Mouse (Mus musculus) hindbrain, embryonic 15.5 days (tissue): ENCODE measurements around the gene Usf1. TPM values are rescaled to one million over a fixed set of nuclear protein-coding genes. Genes with fewer than 3 reads are reported as not detected.
A peak's percentile ranks its signal among the peaks of the same experiment; 100 is the strongest.

ENCODE experiments used
- ATAC-seq: fragments of 200-750 bp; cut with Nextera tagmentation; 2 replicates; pipeline ENCODE4 v1.8.0; 2017; ENCODE audit warnings: low read depth, moderate number of reproducible peaks, moderate TSS enrichment; ENCODE audit not compliant: low FRiP score
- H3K27ac ChIP-seq: fragments of 300-500 bp; sonication (generic); replicated peaks from 2 replicates; pipeline ENCODE4 v1.5.1; 2015; ENCODE audit warnings: mild to moderate bottlenecking, inconsistent platforms
- H3K27me3 ChIP-seq: fragments of 300-500 bp; sonication (generic); 2 replicates; pipeline ENCODE4 v1.6.1; 2015; ENCODE audit warnings: control low read depth, inconsistent platforms
- H3K36me3 ChIP-seq: fragments of 300-500 bp; sonication (generic); 2 replicates; pipeline ENCODE4 v1.6.1; 2015; ENCODE audit warnings: control low read depth, inconsistent platforms
- H3K4me1 ChIP-seq: fragments of 300-500 bp; sonication (generic); replicated peaks from 2 replicates; pipeline ENCODE4 v1.6.1; 2015; ENCODE audit warnings: control low read depth, inconsistent platforms
- H3K4me2 ChIP-seq: fragments of 300-500 bp; sonication (generic); 2 replicates; pipeline ENCODE4 v1.6.1; 2015; ENCODE audit warnings: moderate library complexity, mild to moderate bottlenecking, inconsistent platforms
- H3K4me3 ChIP-seq: fragments of 300-500 bp; sonication (generic); 2 replicates; pipeline ENCODE4 v1.5.1; 2015; ENCODE audit warnings: mild to moderate bottlenecking, inconsistent platforms
- H3K9ac ChIP-seq: fragments of 300-500 bp; sonication (generic); 2 replicates; pipeline ENCODE4 v1.6.1; 2015; ENCODE audit warnings: inconsistent platforms
- H3K9me3 ChIP-seq: fragments of 300-500 bp; sonication (generic); 2 replicates; pipeline ENCODE4 v1.6.1; 2016; ENCODE audit warnings: control low read depth, inconsistent platforms
- WGBS: fragments of 180-500 bp; shearing (Covaris S2); methylation state at CpG from one replicate; pipeline ENCODE4 v1.1.7; 2015; 5-methylcytosine and 5-hydroxymethylcytosine counted together
- polyA plus RNA-seq: library from polyadenylated mRNA; unstranded; fragments of >200 nt; fragmentation: Nextera tagmentation; extraction: Ambion mirVana; gene quantifications from 2 replicates; pipeline ENCODE4 v1.2.1, GENCODE M21; 2015

Gene Usf1
- polyA plus RNA-seq, 1 experiment from 2014 or later = 172 TPM

- Histone ChIP-seq H3K9me3 (no peaks in the 10 kb centered on the region), H3K27me3 (no peaks in the 10 kb centered on the region), H3K9ac (no peak overlapping the region), H3K4me3 (no peak overlapping the region), H3K27ac (peak overlapping the region; percentile 30; the same call in 1 of the 2 replicates), H3K4me1 (0 out of 2 replicates have a peak, but pooled peaks cover 4% of the 10 kb centered on the region), H3K4me2 (no peak overlapping the region), H3K36me3 (peaks cover 52% of the 10 kb centered on the region)
- ATAC-seq = peak; percentile 63; the same call in 1 of the 2 replicates
- 63% methylated on average over 5 of the region's 5 CpGs for WGBS
Observed at GRCm38 (mm10) chr1:171419905-171420304, 8.8 kb downstream of the Usf1 start.

GRCm38 (mm10) chr1:171422504-171423095, 11.5 kb downstream of the Usf1 start:
- H3K27me3 ChIP-seq = no peaks in the 10 kb centered on the region
- no peak for ATAC-seq
- H3K9ac ChIP-seq = no peak overlapping the region
- 0 out of 2 replicates have a peak, but pooled peaks cover 4% of the 10 kb centered on the region for H3K4me1 ChIP-seq
- peaks cover 29% of the 10 kb centered on the region for H3K36me3 ChIP-seq
- no peak overlapping the region for H3K4me2 ChIP-seq
- no peaks in the 10 kb centered on the region for H3K9me3 ChIP-seq
- no peak overlapping the region for H3K4me3 ChIP-seq
- 91% methylated on average over 8 of the region's 8 CpGs for WGBS
- H3K27ac ChIP-seq = no peak overlapping the region

- Histone ChIP-seq H3K4me3 (no peak overlapping the region), H3K27me3 (no peaks in the 10 kb centered on the region), H3K4me1 (no peaks in the 10 kb centered on the region), H3K9ac (no peak overlapping the region), H3K9me3 (no peaks in the 10 kb centered on the region), H3K36me3 (peaks cover 11% of the 10 kb centered on the region; the same call in 1 of the 2 replicates), H3K4me2 (no peak overlapping the region), H3K27ac (no peak overlapping the region)
- ATAC-seq = no peak
- 77% methylated on average over 5 of the region's 5 CpGs for WGBS
Observed at GRCm38 (mm10) chr1:171424638-171425037, 13.5 kb downstream of the Usf1 start.

GRCm38 (mm10) chr1:171425126-171425525, 14.0 kb downstream of the Usf1 start:
- no peaks in the 10 kb centered on the region for H3K4me1 ChIP-seq
- peaks cover 6% of the 10 kb centered on the region; the same call in 1 of the 2 replicates for H3K36me3 ChIP-seq
- no peak overlapping the region for H3K4me3 ChIP-seq
- no peak for ATAC-seq
- WGBS = 89% methylated on average over 4 of the region's 4 CpGs
- H3K4me2 ChIP-seq = no peak overlapping the region
- no peak overlapping the region for H3K27ac ChIP-seq
- H3K9me3 ChIP-seq = no peaks in the 10 kb centered on the region
- no peaks in the 10 kb centered on the region for H3K27me3 ChIP-seq
- no peak overlapping the region for H3K9ac ChIP-seq

- H3K4me2 ChIP-seq = no peak overlapping the region
- H3K4me1 ChIP-seq = peaks cover 1% of the 10 kb centered on the region
- H3K9ac ChIP-seq = no peak overlapping the region
- H3K36me3 ChIP-seq = no peaks in the 10 kb centered on the region
- no peak for ATAC-seq
- H3K27me3 ChIP-seq = peaks cover 2% of the 10 kb centered on the region; the same call in 1 of the 2 replicates
- 83% methylated on average over 5 of the region's 5 CpGs for WGBS
- no peaks in the 10 kb centered on the region for H3K9me3 ChIP-seq
- H3K27ac ChIP-seq = no peak overlapping the region
- no peak overlapping the region for H3K4me3 ChIP-seq
Observed at GRCm38 (mm10) chr1:171432158-171432557, 21.0 kb downstream of the Usf1 start.

- WGBS = 60% methylated on average over 7 of the region's 7 CpGs
- Histone ChIP-seq H3K27me3 (peaks cover 26% of the 10 kb centered on the region), H3K9me3 (no peaks in the 10 kb centered on the region), H3K9ac (no peak overlapping the region), H3K4me1 (peaks cover 11% of the 10 kb centered on the region), H3K27ac (no peak overlapping the region), H3K36me3 (no peaks in the 10 kb centered on the region), H3K4me2 (no peak overlapping the region), H3K4me3 (no peak overlapping the region)
- ATAC-seq = no peak
Observed at GRCm38 (mm10) chr1:171435288-171435814, 24.2 kb downstream of the Usf1 start.

GRCm38 (mm10) chr1:171435974-171436373, 24.9 kb downstream of the Usf1 start:
- no peak for ATAC-seq
- WGBS = 76% methylated on average over 1 of the region's 1 CpGs
- H3K27me3 ChIP-seq = peaks cover 26% of the 10 kb centered on the region
- no peak overlapping the region for H3K9ac ChIP-seq
- H3K9me3 ChIP-seq = no peaks in the 10 kb centered on the region
- H3K4me3 ChIP-seq = no peak overlapping the region
- H3K4me1 ChIP-seq = peaks cover 14% of the 10 kb centered on the region
- H3K27ac ChIP-seq = no peak overlapping the region
- no peaks in the 10 kb centered on the region for H3K36me3 ChIP-seq
- no peak overlapping the region for H3K4me2 ChIP-seq

GRCm38 (mm10) chr1:171437264-171438013, 26.3 kb downstream of the Usf1 start, which contains the start of gene F11r:
Gene F11r, plus strand, starts transcription at chr1:171437535.
- 1% methylated on average over 43 of the region's 46 CpGs for WGBS
- peaks cover 26% of the 10 kb centered on the region for H3K27me3 ChIP-seq
- H3K9me3 ChIP-seq = no peaks in the 10 kb centered on the region
- H3K9ac ChIP-seq = peak within 1 kb of the TSS; percentile 24
- peak within 1 kb of the TSS; percentile 64 for H3K4me2 ChIP-seq
- H3K27ac ChIP-seq = 0 out of 2 replicates have a peak within 1 kb of the TSS, but pooled peaks have one; percentile 14
- ATAC-seq = peak; percentile 80
- no peaks in the 10 kb centered on the region for H3K36me3 ChIP-seq
- H3K4me3 ChIP-seq = peak within 1 kb of the TSS; percentile 44
- H3K4me1 ChIP-seq = peaks cover 14% of the 10 kb centered on the region

- H3K27ac ChIP-seq = 0 out of 2 replicates have a peak overlapping the region, but pooled peaks have one; percentile 14
- H3K4me3 ChIP-seq = peak overlapping the region; percentile 44
- 8% methylated on average over 18 of the region's 18 CpGs for WGBS
Observed at GRCm38 (mm10) chr1:171438014-171438670, 27.0 kb downstream of the Usf1 start.

GRCm38 (mm10) chr1:171439072-171439471, 28.0 kb downstream of the Usf1 start:
- Histone ChIP-seq H3K27me3 (peaks cover 26% of the 10 kb centered on the region), H3K36me3 (no peaks in the 10 kb centered on the region), H3K4me2 (peak overlapping the region; percentile 64), H3K27ac (no peak overlapping the region), H3K4me1 (peaks cover 14% of the 10 kb centered on the region), H3K4me3 (peak overlapping the region; percentile 44; the same call in 1 of the 2 replicates), H3K9me3 (no peaks in the 10 kb centered on the region), H3K9ac (no peak overlapping the region)
- ATAC-seq = no peak
- WGBS = 63% methylated on average over 8 of the region's 8 CpGs

More at GRCm38 (mm10) chr1:171438014-171438670, 27.0 kb downstream of the Usf1 start:
- H3K36me3 ChIP-seq = no peaks in the 10 kb centered on the region
- H3K4me1 ChIP-seq = peaks cover 14% of the 10 kb centered on the region
- H3K4me2 ChIP-seq = peak overlapping the region; percentile 64
- ATAC-seq = no peak
- H3K27me3 ChIP-seq = peaks cover 26% of the 10 kb centered on the region
- no peaks in the 10 kb centered on the region for H3K9me3 ChIP-seq
- H3K9ac ChIP-seq = peak overlapping the region; percentile 24

GRCm38 (mm10) chr1:171440025-171440725, 29.1 kb downstream of the Usf1 start:
- no peak overlapping the region for H3K9ac ChIP-seq
- 36% methylated on average over 9 of the region's 9 CpGs for WGBS
- peaks cover 14% of the 10 kb centered on the region for H3K4me1 ChIP-seq
- 0 out of 2 replicates have a peak overlapping the region, but pooled peaks have one; percentile 23 for H3K4me2 ChIP-seq
- peak overlapping the region; percentile 45 for H3K27ac ChIP-seq
- peaks cover 26% of the 10 kb centered on the region for H3K27me3 ChIP-seq
- H3K4me3 ChIP-seq = no peak overlapping the region
- H3K9me3 ChIP-seq = no peaks in the 10 kb centered on the region
- ATAC-seq = 0 out of 2 replicates have a peak, but pooled peaks have one; percentile 25
- no peaks in the 10 kb centered on the region for H3K36me3 ChIP-seq
